Mouse (Mus musculus) skeletal muscle tissue, postnatal 0 days (tissue): ENCODE results near the gene Ric8b. TPM values are rescaled to one million over a fixed set of nuclear protein-coding genes. Genes with fewer than 3 reads are reported as not detected.

Source experiments
- polyA plus RNA-seq: library from polyadenylated mRNA; unstranded; fragments of >200 nt; fragmentation: Nextera tagmentation; extraction: Ambion mirVana; gene quantifications from 2 replicates; pipeline ENCODE4 v1.2.1, GENCODE M21; 2015

The Ric8b gene
- 16.0 and 16.2 TPM in 2 replicates for polyA plus RNA-seq

DNA sequence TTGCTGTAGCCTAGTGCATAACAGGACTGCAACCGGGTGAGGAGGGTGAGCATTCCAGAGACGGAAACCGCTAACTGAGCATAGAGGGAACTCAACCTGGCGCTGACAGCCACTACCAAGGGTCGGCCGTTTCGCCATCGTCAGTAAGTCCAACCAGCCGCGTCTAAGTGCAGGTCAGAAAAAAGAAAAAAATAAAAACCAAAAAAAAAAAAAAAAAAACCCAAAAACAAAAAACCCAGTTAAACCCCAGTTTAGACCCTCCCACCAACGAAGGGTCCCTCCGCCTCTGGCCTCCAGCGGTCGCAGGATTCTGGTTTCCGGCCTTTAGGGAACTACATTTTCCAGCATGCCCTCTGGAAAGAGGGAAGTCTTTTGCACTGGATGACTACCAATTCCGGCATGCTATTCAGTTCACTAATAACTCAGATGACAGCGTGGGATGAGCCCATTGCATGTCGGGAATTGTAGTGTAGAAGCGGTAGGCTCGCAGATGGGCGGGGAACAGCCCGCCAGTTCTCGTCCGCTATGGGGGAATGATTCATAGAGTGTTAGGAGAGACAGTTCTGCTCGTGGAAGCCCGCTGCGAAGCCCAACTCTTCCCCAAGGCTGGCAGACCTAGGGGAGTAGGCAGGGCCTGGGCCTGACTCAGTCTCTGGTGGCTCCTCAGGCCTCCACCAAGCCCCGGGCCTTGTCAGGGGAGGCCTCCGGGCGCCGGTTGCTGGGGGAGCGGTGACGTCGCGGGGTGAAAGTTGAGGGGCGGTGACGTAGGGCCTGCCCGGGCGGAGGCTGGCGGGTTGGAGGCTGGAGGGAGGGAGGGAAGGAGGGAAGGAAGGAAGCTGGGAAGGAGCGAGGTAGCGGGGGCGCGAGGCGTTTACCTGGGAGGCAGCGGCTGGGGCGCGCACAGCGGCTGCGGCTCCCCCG is at the start of gene Ric8b:
Gene Ric8b (plus strand): TSS at position 807 of the 921 bp plus-strand sequence.

Other genes with a start within 250 kb of the Ric8b start
- gene Rfx4, start 161.6 kb upstream of the Ric8b start, polyA plus RNA-seq, result 0.09 and 0.15 TPM in 2 replicates
- gene Fhl4, start 184.9 kb downstream of the Ric8b start, polyA plus RNA-seq, result 1.5 and 1.9 TPM in 2 replicates
- 33.9 and 38.1 TPM in 2 replicates for gene Tmem263, start 185.0 kb downstream of the Ric8b start, polyA plus RNA-seq
- 20.1 and 21.2 TPM in 2 replicates for gene Mterf2, start 210.4 kb downstream of the Ric8b start, polyA plus RNA-seq